Mouse (Mus musculus): ENCODE measurements around the gene Pebp1. TPM values are rescaled to one million over a fixed set of nuclear protein-coding genes. Genes with fewer than 3 reads are reported as not detected.

Pebp1 gene
- polyA plus RNA-seq, 1 experiment from 2014 or later: 934 TPM

GRCm38 (mm10) chr5:117281536-117281935 is 5.9 kb downstream of the Pebp1 start:
- peaks cover 9% of the 10 kb centered on the region for H3K4me1 ChIP-seq (ENCODE audit: control insufficient read depth, insufficient read depth, low read length)
- no peaks in the 10 kb centered on the region for H3K27me3 ChIP-seq (ENCODE audit: control insufficient read depth, insufficient read depth, low read length)
- DNase-seq (ENCODE audit: low spot score): no peak
- no peak for ATAC-seq (ENCODE audit: insufficient read depth, low FRiP score, low TSS enrichment)
- H3K4me3 ChIP-seq (ENCODE audit: low read depth, low read length): no peak overlapping the region
- H3K9me3 ChIP-seq (ENCODE audit: control insufficient read depth, low read length): no peaks in the 10 kb centered on the region
- H3K4me2 ChIP-seq (ENCODE audit: low read depth): no peak overlapping the region
- WGBS: 92% methylated on average over 10 of the region's 10 CpGs
- H3K36me3 ChIP-seq (ENCODE audit: control insufficient read depth, insufficient read depth, low read length): peaks cover 6% of the 10 kb centered on the region; the same call in 1 of the 2 replicates
- no peak overlapping the region for H3K27ac ChIP-seq (ENCODE audit: low read depth, low read length)
- H3K9ac ChIP-seq (ENCODE audit: low read length): no peak overlapping the region

GRCm38 (mm10) chr5:117279669-117280050 is 7.8 kb downstream of the Pebp1 start:
- ATAC-seq (ENCODE audit: insufficient read depth, low FRiP score, low TSS enrichment) (no peak), DNase-seq (ENCODE audit: low spot score) (no peak)
- no peak overlapping the region for H3K4me2 ChIP-seq (ENCODE audit: low read depth)
- no peaks in the 10 kb centered on the region for H3K27me3 ChIP-seq (ENCODE audit: control insufficient read depth, insufficient read depth, low read length)
- H3K36me3 ChIP-seq (ENCODE audit: control insufficient read depth, insufficient read depth, low read length): peaks cover 6% of the 10 kb centered on the region; the same call in 1 of the 2 replicates
- no peak overlapping the region for H3K27ac ChIP-seq (ENCODE audit: low read depth, low read length)
- H3K9me3 ChIP-seq (ENCODE audit: control insufficient read depth, low read length): no peaks in the 10 kb centered on the region
- no peaks in the 10 kb centered on the region for H3K4me1 ChIP-seq (ENCODE audit: control insufficient read depth, insufficient read depth, low read length)
- no peak overlapping the region for H3K4me3 ChIP-seq (ENCODE audit: low read depth, low read length)
- 78% methylated on average over 4 of the region's 4 CpGs for WGBS
- H3K9ac ChIP-seq (ENCODE audit: low read length): no peak overlapping the region

DNA sequence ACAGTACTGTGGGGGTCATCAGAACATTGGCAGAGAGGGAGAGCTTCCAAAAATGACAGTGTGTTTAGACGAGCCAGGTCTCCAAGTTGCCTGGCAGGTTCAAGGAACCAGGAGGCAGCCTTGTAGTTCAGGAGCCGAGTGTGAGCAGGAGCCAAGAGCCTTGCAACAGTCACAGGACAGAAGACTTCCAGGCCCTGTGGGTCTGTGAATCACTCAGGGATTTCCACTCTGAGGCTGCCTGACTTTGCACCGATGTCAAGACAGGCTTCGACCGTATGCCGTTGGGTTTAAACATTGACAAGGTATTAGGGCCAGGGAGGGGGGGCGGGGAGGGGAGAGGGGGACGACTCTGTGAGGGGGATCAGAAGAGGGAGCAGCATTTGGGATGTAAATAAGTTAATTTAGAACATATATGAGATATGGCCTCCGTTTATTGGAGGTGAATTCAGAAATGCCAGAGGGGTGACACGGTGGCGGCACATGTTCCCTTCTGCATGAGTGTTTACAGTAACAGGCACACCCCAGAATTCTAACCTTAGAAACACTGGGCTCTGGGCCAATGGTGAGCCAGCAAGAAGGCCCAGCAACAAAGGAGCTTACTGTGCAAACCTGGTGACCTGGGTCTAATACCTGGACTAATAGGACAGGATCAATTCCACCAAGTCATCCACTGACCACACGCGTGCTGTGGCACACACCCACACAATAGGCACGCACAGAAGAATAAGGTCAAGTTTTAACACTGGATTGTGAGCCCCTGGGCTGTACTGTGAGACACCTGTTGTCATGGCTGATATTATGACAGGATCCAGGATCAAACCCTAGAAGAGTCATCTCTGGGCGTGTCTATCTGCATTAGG is 8.4 kb downstream of the Pebp1 start:
- Histone ChIP-seq H3K4me2 (ENCODE audit: low read depth) (no peak overlapping the region), H3K9ac (ENCODE audit: low read length) (no peak overlapping the region), H3K27ac (ENCODE audit: low read depth, low read length) (no peak overlapping the region), H3K36me3 (ENCODE audit: control insufficient read depth, insufficient read depth, low read length) (peaks cover 4% of the 10 kb centered on the region; the same call in 1 of the 2 replicates), H3K4me1 (ENCODE audit: control insufficient read depth, insufficient read depth, low read length) (no peaks in the 10 kb centered on the region), H3K4me3 (ENCODE audit: low read depth, low read length) (no peak overlapping the region), H3K27me3 (ENCODE audit: control insufficient read depth, insufficient read depth, low read length) (no peaks in the 10 kb centered on the region), H3K9me3 (ENCODE audit: control insufficient read depth, low read length) (no peaks in the 10 kb centered on the region)
- DNase-seq (ENCODE audit: low spot score): no peak
- no peak for ATAC-seq (ENCODE audit: insufficient read depth, low FRiP score, low TSS enrichment)
- WGBS: 94% methylated on average over 15 of the region's 15 CpGs

- no peak overlapping the region for H3K9ac ChIP-seq (ENCODE audit: low read length)
- peaks cover 3% of the 10 kb centered on the region; the same call in 1 of the 2 replicates for H3K36me3 ChIP-seq (ENCODE audit: control insufficient read depth, insufficient read depth, low read length)
- H3K27me3 ChIP-seq (ENCODE audit: control insufficient read depth, insufficient read depth, low read length): no peaks in the 10 kb centered on the region
- no peaks in the 10 kb centered on the region for H3K4me1 ChIP-seq (ENCODE audit: control insufficient read depth, insufficient read depth, low read length)
- DNase-seq (ENCODE audit: low spot score) (no peak), ATAC-seq (ENCODE audit: insufficient read depth, low FRiP score, low TSS enrichment) (no peak)
- H3K4me3 ChIP-seq (ENCODE audit: low read depth, low read length): no peak overlapping the region
- no peaks in the 10 kb centered on the region for H3K9me3 ChIP-seq (ENCODE audit: control insufficient read depth, low read length)
- 96% methylated on average over 6 of the region's 6 CpGs for WGBS
- H3K4me2 ChIP-seq (ENCODE audit: low read depth): no peak overlapping the region
- no peak overlapping the region for H3K27ac ChIP-seq (ENCODE audit: low read depth, low read length)
Observed at GRCm38 (mm10) chr5:117277784-117278183, 9.6 kb downstream of the Pebp1 start.

GRCm38 (mm10) chr5:117274817-117275216 is 12.6 kb downstream of the Pebp1 start:
- no peak overlapping the region for H3K9ac ChIP-seq (ENCODE audit: low read length)
- ATAC-seq (ENCODE audit: insufficient read depth, low FRiP score, low TSS enrichment): no peak

DNA sequence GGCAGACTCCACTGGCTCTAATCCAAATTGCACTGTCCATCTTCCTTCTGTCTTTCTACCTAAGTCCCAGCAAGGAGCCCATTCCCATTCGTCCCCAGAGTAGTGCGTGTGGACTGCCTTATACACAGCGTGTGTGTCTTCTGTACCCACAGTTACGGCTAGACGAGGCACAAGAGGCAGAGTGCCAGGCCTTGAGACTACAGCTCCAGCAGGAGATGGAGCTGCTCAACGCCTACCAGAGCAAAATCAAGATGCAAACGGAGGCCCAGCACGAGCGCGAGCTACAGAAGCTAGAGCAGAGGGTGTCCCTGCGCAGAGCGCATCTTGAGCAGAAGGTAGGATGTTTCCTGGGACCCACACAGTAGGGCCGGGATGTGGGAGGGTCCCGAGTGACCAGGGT is 15.5 kb downstream of the Pebp1 start:
- DNase-seq (ENCODE audit: low spot score): no peak
- Histone ChIP-seq H3K9me3 (ENCODE audit: control insufficient read depth, low read length) (no peaks in the 10 kb centered on the region), H3K27me3 (ENCODE audit: control insufficient read depth, insufficient read depth, low read length) (no peaks in the 10 kb centered on the region), H3K4me2 (ENCODE audit: low read depth) (no peak overlapping the region), H3K9ac (ENCODE audit: low read length) (no peak overlapping the region), H3K4me3 (ENCODE audit: low read depth, low read length) (no peak overlapping the region), H3K36me3 (ENCODE audit: control insufficient read depth, insufficient read depth, low read length) (no peaks in the 10 kb centered on the region), H3K27ac (ENCODE audit: low read depth, low read length) (no peak overlapping the region), H3K4me1 (ENCODE audit: control insufficient read depth, insufficient read depth, low read length) (no peaks in the 10 kb centered on the region)
- 90% methylated on average over 14 of the region's 14 CpGs for WGBS
- no peak for ATAC-seq (ENCODE audit: insufficient read depth, low FRiP score, low TSS enrichment)

More at GRCm38 (mm10) chr5:117274817-117275216, 12.6 kb downstream of the Pebp1 start:
- DNase-seq (ENCODE audit: low spot score): no peak
- H3K4me1 ChIP-seq (ENCODE audit: control insufficient read depth, insufficient read depth, low read length): no peaks in the 10 kb centered on the region
- H3K27me3 ChIP-seq (ENCODE audit: control insufficient read depth, insufficient read depth, low read length): no peaks in the 10 kb centered on the region
- no peak overlapping the region for H3K4me2 ChIP-seq (ENCODE audit: low read depth)
- H3K9me3 ChIP-seq (ENCODE audit: control insufficient read depth, low read length): no peaks in the 10 kb centered on the region
- no peak overlapping the region for H3K27ac ChIP-seq (ENCODE audit: low read depth, low read length)
- 72% methylated on average over 5 of the region's 5 CpGs for WGBS
- H3K4me3 ChIP-seq (ENCODE audit: low read depth, low read length): no peak overlapping the region
- H3K36me3 ChIP-seq (ENCODE audit: control insufficient read depth, insufficient read depth, low read length): no peaks in the 10 kb centered on the region

GRCm38 (mm10) chr5:117269395-117269794 is 18.0 kb downstream of the Pebp1 start:
- Histone ChIP-seq H3K9me3 (ENCODE audit: control insufficient read depth, low read length) (no peaks in the 10 kb centered on the region), H3K27me3 (ENCODE audit: control insufficient read depth, insufficient read depth, low read length) (no peaks in the 10 kb centered on the region), H3K36me3 (ENCODE audit: control insufficient read depth, insufficient read depth, low read length) (no peaks in the 10 kb centered on the region), H3K9ac (ENCODE audit: low read length) (no peak overlapping the region), H3K27ac (ENCODE audit: low read depth, low read length) (no peak overlapping the region), H3K4me2 (ENCODE audit: low read depth) (no peak overlapping the region), H3K4me1 (ENCODE audit: control insufficient read depth, insufficient read depth, low read length) (no peaks in the 10 kb centered on the region), H3K4me3 (ENCODE audit: low read depth, low read length) (no peak overlapping the region)
- ATAC-seq (ENCODE audit: insufficient read depth, low FRiP score, low TSS enrichment): no peak
- WGBS: 96% methylated on average over 12 of the region's 12 CpGs
- no peak for DNase-seq (ENCODE audit: low spot score)

- no peak for DNase-seq (ENCODE audit: low spot score)
- no peaks in the 10 kb centered on the region for H3K4me1 ChIP-seq (ENCODE audit: control insufficient read depth, insufficient read depth, low read length)
Observed at GRCm38 (mm10) chr5:117268749-117269148, 18.7 kb downstream of the Pebp1 start.

DNA sequence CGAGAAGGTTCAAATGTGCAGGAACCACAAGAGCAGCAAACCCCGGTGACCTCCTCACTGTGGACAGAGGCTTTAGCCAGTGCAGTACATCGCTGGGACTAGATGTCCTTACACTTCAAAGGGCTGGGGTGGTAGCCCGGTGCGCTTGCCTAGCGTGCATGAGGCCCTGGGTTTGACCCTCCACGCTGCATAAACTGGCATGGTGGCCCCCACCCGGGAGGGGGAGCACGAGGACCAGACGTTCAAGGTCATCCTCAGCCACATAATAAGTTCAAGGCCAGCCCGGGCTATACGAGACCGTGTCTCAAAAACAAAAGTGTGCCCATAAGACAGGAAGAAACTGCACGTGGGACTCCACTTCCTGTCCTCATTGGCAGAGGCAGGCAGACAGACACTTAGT is 19.5 kb downstream of the Pebp1 start:
- ATAC-seq (ENCODE audit: insufficient read depth, low FRiP score, low TSS enrichment) (no peak), DNase-seq (ENCODE audit: low spot score) (no peak)
- Histone ChIP-seq H3K9me3 (ENCODE audit: control insufficient read depth, low read length) (no peaks in the 10 kb centered on the region), H3K4me2 (ENCODE audit: low read depth) (no peak overlapping the region), H3K27ac (ENCODE audit: low read depth, low read length) (no peak overlapping the region), H3K27me3 (ENCODE audit: control insufficient read depth, insufficient read depth, low read length) (no peaks in the 10 kb centered on the region), H3K4me1 (ENCODE audit: control insufficient read depth, insufficient read depth, low read length) (no peaks in the 10 kb centered on the region), H3K36me3 (ENCODE audit: control insufficient read depth, insufficient read depth, low read length) (0 out of 2 replicates have a peak, but pooled peaks cover 2% of the 10 kb centered on the region), H3K4me3 (ENCODE audit: low read depth, low read length) (no peak overlapping the region), H3K9ac (ENCODE audit: low read length) (no peak overlapping the region)
- WGBS: 85% methylated on average over 14 of the region's 14 CpGs

More at GRCm38 (mm10) chr5:117268749-117269148, 18.7 kb downstream of the Pebp1 start:
- Histone ChIP-seq H3K4me2 (ENCODE audit: low read depth) (no peak overlapping the region), H3K4me3 (ENCODE audit: low read depth, low read length) (no peak overlapping the region), H3K27me3 (ENCODE audit: control insufficient read depth, insufficient read depth, low read length) (no peaks in the 10 kb centered on the region), H3K9ac (ENCODE audit: low read length) (no peak overlapping the region), H3K27ac (ENCODE audit: low read depth, low read length) (no peak overlapping the region), H3K36me3 (ENCODE audit: control insufficient read depth, insufficient read depth, low read length) (0 out of 2 replicates have a peak, but pooled peaks cover 2% of the 10 kb centered on the region), H3K9me3 (ENCODE audit: control insufficient read depth, low read length) (no peaks in the 10 kb centered on the region)
- 48% methylated on average over 5 of the region's 5 CpGs for WGBS
- ATAC-seq (ENCODE audit: insufficient read depth, low FRiP score, low TSS enrichment): no peak

Data from neural tube, embryonic 11.5 days (tissue).